Mouse (Mus musculus): ENCODE data around the gene Dtx4. TPM values are rescaled to one million over a fixed set of nuclear protein-coding genes. Genes with fewer than 3 reads are reported as not detected.

Dtx4 gene
- total RNA-seq, 2 experiments from 2014 or later: 1.2 to 7.1 TPM

- ATAC-seq (replicated peaks; ENCODE audit: low FRiP score, poor library complexity, severe bottlenecking): no peak
These were observed 5.0 kb downstream of the Dtx4 start for GRCm38 (mm10) chr19:12496241-12496640.

DNA sequence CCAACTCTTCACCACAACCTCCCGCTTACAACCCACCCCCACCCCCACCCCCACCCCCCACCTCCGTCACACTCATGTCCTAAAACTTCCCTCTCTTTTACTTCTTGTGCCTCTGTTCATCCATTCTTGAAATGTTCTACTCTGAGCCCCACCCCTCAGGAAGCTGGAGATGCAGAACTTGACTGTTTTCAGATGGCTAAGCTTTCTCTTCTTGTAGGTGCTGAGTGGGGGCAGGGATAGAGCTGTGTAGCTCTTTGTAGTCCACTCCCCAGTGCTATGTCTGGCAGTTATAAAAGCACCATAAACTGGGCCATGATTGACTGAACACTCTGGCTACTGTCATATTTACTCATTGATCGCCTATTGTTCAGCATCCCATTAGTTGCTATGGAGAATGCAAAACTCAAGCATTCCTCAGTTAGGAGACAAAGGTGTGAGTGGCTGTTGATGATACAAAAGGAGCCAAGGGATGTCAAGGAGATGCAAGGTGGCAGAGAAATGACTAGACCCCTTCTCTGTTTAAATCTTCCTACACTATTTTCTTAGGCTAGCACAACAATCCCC, 6.2 kb downstream of the Dtx4 start:
- no peak for ATAC-seq (replicated peaks; ENCODE audit: low FRiP score, poor library complexity, severe bottlenecking)

- no peak for ATAC-seq (replicated peaks; ENCODE audit: low FRiP score, poor library complexity, severe bottlenecking)
These were observed 7.1 kb downstream of the Dtx4 start for GRCm38 (mm10) chr19:12494187-12494458.

GRCm38 (mm10) chr19:12493453-12494186, 7.6 kb downstream of the Dtx4 start:
- ATAC-seq (replicated peaks; ENCODE audit: low FRiP score, poor library complexity, severe bottlenecking): no peak

DNA sequence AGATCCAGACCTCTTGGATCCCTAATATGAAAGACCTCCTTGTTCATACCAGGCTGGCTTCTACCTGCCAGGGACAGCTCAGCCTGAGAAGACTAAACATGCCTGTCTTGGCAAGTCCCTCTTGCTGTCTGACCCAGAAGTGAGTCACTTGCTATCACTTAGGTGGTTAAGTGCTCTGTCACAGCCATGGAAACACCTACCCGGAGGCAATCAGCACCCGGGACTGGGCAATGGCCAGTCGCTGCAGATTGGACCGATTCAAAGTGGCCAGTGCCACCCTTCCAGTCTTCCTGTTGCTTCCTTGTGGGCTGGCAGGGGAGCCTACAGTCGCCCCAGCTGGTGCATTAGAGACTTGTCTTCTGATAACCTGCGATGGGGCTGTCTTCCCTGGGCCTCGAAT, 9.6 kb downstream of the Dtx4 start:
- no peak for ATAC-seq (replicated peaks; ENCODE audit: low FRiP score, poor library complexity, severe bottlenecking)

DNA sequence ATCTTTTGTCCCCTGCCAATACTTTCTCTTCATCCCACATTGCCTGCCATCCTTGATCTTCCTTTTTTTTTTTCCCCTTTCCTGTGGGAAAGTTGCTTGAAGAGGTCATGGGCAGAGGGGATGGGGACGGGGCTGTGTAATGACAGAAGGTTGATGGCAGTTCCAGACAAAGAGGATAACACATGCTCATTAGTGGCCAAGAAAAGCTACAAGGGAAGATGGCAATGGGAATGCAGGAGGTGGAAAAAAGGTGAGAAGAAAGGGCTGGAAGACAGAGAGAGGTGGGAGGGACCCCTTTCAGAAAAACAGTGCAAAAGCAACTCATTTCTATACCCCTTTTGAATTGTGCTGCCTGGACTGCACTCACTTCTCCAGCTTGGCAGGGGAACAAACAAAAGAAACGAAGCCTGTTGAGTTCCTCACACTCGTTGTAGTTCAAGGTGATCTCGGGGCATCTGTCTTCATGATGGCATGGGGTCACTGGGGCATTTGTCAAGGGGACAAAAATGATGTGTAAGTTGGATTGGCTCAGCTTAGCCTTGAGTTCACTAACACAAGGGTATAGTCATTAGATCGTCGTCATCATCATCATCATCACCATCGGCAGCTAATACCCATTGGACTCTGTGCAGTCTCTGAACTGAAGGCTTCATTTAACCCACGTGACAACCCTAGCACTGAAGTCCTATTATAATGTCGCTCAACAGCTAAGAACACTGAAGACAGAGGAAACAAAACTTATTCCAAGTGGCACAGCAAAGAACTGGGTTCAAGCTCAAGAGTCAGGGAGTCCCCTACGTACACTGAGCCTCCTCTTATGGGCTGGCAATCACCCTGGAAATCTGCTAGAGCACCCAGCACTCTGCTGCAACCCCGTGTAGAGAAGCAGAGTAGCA, 11.3 kb downstream of the Dtx4 start:
- no peak for ATAC-seq (replicated peaks; ENCODE audit: low FRiP score, poor library complexity, severe bottlenecking)

GRCm38 (mm10) chr19:12488969-12489674, 12.1 kb downstream of the Dtx4 start:
- no peak for ATAC-seq (replicated peaks; ENCODE audit: low FRiP score, poor library complexity, severe bottlenecking)

DNA sequence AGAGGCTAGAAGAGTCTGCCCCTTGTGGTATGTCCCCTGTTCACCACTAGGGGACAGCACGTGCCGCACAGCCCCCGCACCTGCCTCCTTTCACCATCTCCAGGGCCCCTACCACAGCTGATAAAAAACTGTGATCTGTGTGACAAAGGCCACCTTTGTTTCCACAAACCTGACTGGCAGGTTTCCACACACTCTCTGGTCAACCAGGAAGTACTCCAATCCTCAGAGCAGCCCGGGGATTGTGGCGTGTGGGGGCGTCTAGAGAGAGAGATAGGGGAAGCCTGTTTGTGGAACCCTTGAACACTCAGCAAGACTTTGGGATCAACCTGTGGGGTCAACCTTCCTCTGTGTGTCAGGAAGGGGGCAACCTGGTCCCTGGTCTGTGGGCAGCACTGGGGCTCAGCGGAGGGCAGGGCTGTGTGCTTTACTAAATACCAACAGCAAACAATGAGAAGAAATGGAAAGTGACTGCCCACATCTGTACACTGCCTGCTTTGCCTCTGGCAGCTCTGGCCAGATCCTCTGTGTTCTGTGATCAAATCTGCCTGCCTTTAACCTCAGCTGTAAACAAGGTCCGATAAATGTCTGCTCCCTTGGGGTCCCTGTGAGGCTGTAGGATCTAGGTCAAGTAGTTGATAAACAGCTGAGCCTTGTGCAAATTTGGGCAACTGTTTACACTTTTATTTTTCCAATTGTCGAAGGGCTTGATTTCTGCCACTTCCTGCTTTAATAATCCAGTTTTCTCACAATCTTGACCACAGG, 12.9 kb downstream of the Dtx4 start:
- ATAC-seq (replicated peaks; ENCODE audit: low FRiP score, poor library complexity, severe bottlenecking): no peak

- no peak for ATAC-seq (replicated peaks; ENCODE audit: low FRiP score, poor library complexity, severe bottlenecking)
These were observed 13.6 kb downstream of the Dtx4 start for GRCm38 (mm10) chr19:12487511-12488204.

DNA sequence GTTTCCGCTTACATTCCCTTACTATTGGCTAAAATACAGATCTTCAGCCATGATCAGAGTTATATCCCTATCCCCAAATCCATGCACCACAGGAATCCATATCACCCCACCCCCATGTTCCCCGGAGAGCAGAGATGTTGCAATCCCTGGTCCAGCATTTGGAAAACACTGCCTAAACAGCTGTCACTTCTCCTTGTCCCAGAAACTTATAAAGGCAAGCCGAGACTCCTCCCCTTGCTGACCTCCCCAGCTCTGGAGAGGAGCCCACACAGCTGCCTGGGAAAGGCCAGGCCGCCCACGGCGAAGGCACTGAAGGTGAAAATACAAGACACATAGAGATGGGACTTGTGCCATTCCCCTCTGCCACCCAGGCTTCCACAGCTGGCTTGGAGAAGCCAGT, 14.4 kb downstream of the Dtx4 start:
- no peak for ATAC-seq (replicated peaks; ENCODE audit: low FRiP score, poor library complexity, severe bottlenecking)

DNA sequence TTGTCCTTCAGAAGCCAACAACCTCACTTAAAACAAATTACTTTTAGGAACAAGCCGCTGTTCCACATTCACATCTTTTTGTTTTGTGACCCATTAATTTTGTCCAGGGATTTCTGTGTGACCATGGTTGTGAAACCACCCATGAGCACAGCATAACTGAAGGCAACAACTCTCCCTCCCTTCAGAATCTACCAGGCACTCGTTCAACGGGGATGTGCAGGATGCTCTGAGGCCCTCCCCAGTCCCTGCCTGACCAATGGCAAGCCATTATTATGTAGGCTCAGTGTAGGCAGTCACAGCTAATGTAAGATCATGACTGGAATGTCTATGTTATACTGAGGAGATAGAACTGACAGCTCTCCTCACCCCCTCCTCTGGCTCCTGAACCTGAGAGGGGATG, 15.6 kb downstream of the Dtx4 start:
- ATAC-seq (replicated peaks; ENCODE audit: low FRiP score, poor library complexity, severe bottlenecking): no peak

DNA sequence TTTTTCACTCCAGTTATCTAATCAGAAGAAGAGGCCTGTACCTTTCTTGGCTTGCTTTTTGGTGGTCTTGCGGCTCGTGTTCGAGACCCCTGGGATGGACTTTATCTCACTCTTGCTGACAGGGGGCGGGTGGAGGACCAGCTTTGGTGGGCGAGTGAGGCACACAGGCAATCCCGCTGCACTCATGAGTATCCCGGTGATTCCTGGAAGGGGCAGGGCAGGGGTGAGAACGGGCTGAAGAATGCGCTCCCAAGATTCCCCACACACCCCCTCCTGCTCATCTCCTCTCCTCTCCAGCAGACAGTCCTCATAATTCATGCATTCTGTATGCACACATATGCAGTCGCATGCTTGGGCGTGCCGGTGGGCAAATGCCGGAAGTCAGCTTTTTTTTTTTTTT, 16.0 kb downstream of the Dtx4 start:
- no peak for ATAC-seq (replicated peaks; ENCODE audit: low FRiP score, poor library complexity, severe bottlenecking)

- no peak for ATAC-seq (replicated peaks; ENCODE audit: low FRiP score, poor library complexity, severe bottlenecking)
These were observed 17.0 kb downstream of the Dtx4 start for GRCm38 (mm10) chr19:12484210-12484609.

GRCm38 (mm10) chr19:12483782-12484181, 17.5 kb downstream of the Dtx4 start:
- ATAC-seq (replicated peaks; ENCODE audit: low FRiP score, poor library complexity, severe bottlenecking): no peak

- no peak for ATAC-seq (replicated peaks; ENCODE audit: low FRiP score, poor library complexity, severe bottlenecking)
These were observed 22.9 kb downstream of the Dtx4 start for GRCm38 (mm10) chr19:12478369-12478768.

DNA sequence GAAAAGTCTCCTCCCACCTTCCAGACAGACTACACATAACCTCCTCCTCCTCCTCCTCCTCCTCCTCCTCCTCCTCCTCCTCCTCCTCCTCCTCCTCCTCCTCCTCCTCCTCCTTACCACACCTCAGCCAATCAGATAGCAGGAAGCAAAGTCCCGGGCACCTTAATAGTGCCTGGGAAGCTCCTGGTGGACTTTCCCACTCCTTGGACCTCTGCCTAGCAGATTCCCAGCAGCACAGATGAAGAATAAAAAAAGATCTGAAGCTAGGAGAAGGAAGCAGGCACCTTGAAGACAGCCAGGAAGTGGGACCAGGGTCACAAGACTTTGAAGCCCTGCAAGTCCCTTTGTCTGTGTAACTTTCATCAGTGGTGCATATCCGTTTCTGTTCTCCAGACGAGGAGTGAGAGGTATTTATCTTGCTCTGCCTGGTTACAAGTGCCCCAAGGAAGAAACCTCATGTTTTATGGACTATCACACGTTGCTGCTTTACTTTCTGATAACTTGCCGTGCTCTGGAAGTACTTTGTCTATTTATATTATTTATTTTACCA, 24.5 kb downstream of the Dtx4 start:
- ATAC-seq (replicated peaks; ENCODE audit: low FRiP score, poor library complexity, severe bottlenecking): no peak

- 0 out of 2 replicates have a peak, but pooled peaks have one; percentile 42 for ATAC-seq (replicated peaks; ENCODE audit: low FRiP score, poor library complexity, severe bottlenecking)
These were observed 25.6 kb downstream of the Dtx4 start for GRCm38 (mm10) chr19:12475380-12476250.

DNA sequence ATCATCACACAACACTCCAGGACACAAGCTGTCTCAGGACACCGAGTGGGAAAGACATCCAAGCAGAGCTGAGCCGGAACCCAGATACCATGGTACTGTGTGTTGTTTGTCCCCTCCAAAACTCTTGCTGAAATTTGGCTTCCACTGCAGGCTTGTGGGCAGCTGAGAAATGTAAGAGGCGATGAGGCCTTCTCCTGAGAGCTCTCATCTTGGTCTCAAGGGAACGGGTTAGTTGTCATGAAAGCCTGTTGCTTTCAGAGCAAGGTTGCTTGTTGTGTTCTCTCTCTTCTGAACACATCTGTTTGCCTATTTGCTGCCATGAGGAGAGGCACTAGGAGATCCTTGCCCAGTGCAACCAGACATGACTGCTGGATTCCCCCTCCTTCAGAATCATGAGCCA, 27.3 kb downstream of the Dtx4 start:
- no peak for ATAC-seq (replicated peaks; ENCODE audit: low FRiP score, poor library complexity, severe bottlenecking)

Data from erythroid progenitor cell, adult 5-6 weeks (primary cell).